Mouse (Mus musculus) MEL (cell line): ENCODE results near the gene Pga5.

Experiments
- CTCF ChIP-seq, 3 experiments: IDR thresholded peaks in 2 of 3; conservative IDR thresholded peaks in 1 of 3; 2 replicates each; pipeline ENCODE4 v1.5.1; 2011 to 2012; ENCODE audit warnings: low read length in 3 of 3, low read depth in 2 of 3, mild to moderate bottlenecking in 2 of 3, improper control_type of control experiment in 1 of 3, inconsistent platforms in 1 of 3, mixed read lengths in 1 of 3, moderate library complexity in 1 of 3; ENCODE audit not compliant: control insufficient read depth in 1 of 3, insufficient read depth in 1 of 3, poor library complexity in 1 of 3, severe bottlenecking in 1 of 3
- HCFC1 ChIP-seq: IDR thresholded peaks from 2 replicates; pipeline ENCODE4 v1.6.1; 2012; ENCODE audit warnings: low read depth, mild to moderate bottlenecking, inconsistent platforms, low read length, improper control_type of control experiment, moderate library complexity
- RAD21 ChIP-seq: IDR thresholded peaks from 2 replicates; pipeline ENCODE4 v1.6.1; 2011; ENCODE audit warnings: mild to moderate bottlenecking, low read depth, low read length, improper control_type of control experiment
- TAL1 ChIP-seq: IDR thresholded peaks from 2 replicates; pipeline ENCODE4 v1.6.1; 2012; ENCODE audit warnings: mild to moderate bottlenecking, inconsistent platforms, low read length, moderate library complexity, mixed read lengths
- USF1 ChIP-seq: IDR thresholded peaks from 2 replicates; pipeline ENCODE4 v1.6.1; 2014; ENCODE audit warnings: low read depth, mild to moderate bottlenecking, inconsistent platforms, low read length, improper control_type of control experiment, moderate library complexity

DNA sequence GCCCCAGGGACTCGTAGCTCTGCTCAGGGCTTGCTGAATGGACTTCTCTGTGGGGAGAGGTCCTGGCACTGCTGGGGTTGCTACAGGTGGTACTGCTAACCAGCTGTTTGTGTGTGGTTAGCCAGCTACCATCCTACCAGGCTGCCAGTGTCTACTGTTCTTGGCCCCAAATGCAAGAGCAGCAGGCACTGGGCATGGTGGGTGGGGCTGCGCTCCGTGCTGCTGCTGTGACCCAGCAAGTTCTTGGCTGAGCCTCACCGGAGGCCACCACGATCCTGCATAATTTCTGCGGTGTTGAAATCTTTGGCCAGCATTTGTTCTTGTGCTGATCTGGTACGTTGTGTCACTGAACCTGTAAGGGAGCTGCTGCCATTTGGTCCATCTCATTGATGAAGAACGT, 25.6 kb upstream of the Pga5 start:
- TF ChIP-seq CTCF (IDR thresholded peaks at IDR 0.05 in 2 of 3, conservative IDR thresholded peaks at IDR 0.05 in 1 of 3; ENCODE audit: control insufficient read depth in 1 of 3, insufficient read depth in 1 of 3, low read depth in 2 of 3, low read length in 3 of 3, poor library complexity in 1 of 3, severe bottlenecking in 1 of 3) = no peak
- TF ChIP-seq RAD21 = no peak
- TF ChIP-seq USF1 = no peak
- TF ChIP-seq HCFC1 = no peak
- TF ChIP-seq TAL1 = no peak
